In the genomic region with DNA sequence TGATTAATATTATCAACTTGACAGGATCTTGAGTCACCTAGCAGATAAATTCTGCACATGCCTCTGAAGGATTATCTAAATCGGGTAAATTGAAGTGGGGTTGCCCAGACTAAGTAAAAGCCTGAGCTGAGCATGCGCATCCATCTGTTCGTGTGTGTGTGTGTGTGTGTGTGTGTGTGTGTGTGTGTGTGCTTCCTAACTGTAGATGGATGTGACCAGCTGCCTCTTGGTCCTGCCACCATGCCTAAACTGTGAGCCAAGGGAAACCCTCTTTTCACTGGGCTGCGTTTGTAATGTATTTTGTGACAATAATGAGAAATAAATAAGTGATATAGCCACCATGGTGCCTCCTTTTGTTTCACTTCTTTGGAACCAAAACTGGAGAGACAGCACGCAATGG, we compare ENCODE assay signal across 13 mouse cellular contexts.
"Had no signal": no experiment of that assay in that cellular context is flagged by ENCODE, and none has a peak within 500 bp of the region (broad histone marks: within the 10 kb centered on the region; RNA-seq: fewer than 3 reads in every experiment).

No protein-coding gene starts in this region.

- ATAC-seq: midbrain, embryonic 15.5 days had no signal

- H3K9me3 ChIP-seq: liver, embryonic 13.5 days; midbrain, embryonic 15.5 days had no signal

- H3K4me2 ChIP-seq: liver, embryonic 13.5 days; midbrain, embryonic 11.5 days; midbrain, embryonic 15.5 days had no signal

- H3K36me3 ChIP-seq: midbrain, embryonic 15.5 days had no signal

- H3K27ac ChIP-seq: kidney, postnatal 0 days; layer of hippocampus, adult 2 months; liver, embryonic 13.5 days; midbrain, embryonic 15.5 days had no signal

- H3K4me1 ChIP-seq: midbrain, embryonic 15.5 days had no signal

- H3K4me3 ChIP-seq: layer of hippocampus, adult 2 months; liver, embryonic 13.5 days; midbrain, embryonic 15.5 days had no signal

- H3K9ac ChIP-seq: liver, embryonic 13.5 days; midbrain, embryonic 15.5 days had no signal

- H3K27me3 ChIP-seq: liver, embryonic 13.5 days; midbrain, embryonic 15.5 days had no signal

- DNase-seq: kidney, adult 2 months; layer of hippocampus, adult 9-11 months; left cerebral cortex, postnatal 4 days; liver, embryonic 13.5 days; lung, adult 2 months; lung, postnatal 14 days; lung, postnatal 4 days; thymus, adult 18-20 months; thymus, postnatal 36 days had no signal
